Mouse (Mus musculus): ENCODE results near the gene Ndufa11. TPM values are rescaled to one million over a fixed set of nuclear protein-coding genes. Genes with fewer than 3 reads are reported as not detected.

Ndufa11 gene
- polyA plus RNA-seq, 1 experiment from 2014 or later, result 516 TPM

GRCm38 (mm10) chr17:56688689-56689088, 28.9 kb upstream of the Ndufa11 start:
- peaks cover 29% of the 10 kb centered on the region for H3K36me3 ChIP-seq (replicated peaks)
- no peak overlapping the region for H3K27ac ChIP-seq
- H3K9me3 ChIP-seq, result no peaks in the 10 kb centered on the region
- no peak overlapping the region for H3K9ac ChIP-seq
- no peaks in the 10 kb centered on the region for H3K27me3 ChIP-seq (replicated peaks)
- no peak overlapping the region for H3K4me2 ChIP-seq
- no peak for ATAC-seq (replicated peaks)
- H3K4me1 ChIP-seq, result peaks cover 13% of the 10 kb centered on the region
- H3K4me3 ChIP-seq, result no peak overlapping the region
- 94% methylated on average over 2 of the region's 2 CpGs for WGBS

GRCm38 (mm10) chr17:56693395-56693794, 24.2 kb upstream of the Ndufa11 start:
- ATAC-seq (replicated peaks), result no peak
- 49% methylated on average over 1 of the region's 1 CpGs for WGBS
- Histone ChIP-seq H3K4me2 (no peak overlapping the region), H3K27ac (peak overlapping the region; percentile 42; the same call in 1 of the 2 replicates), H3K4me3 (no peak overlapping the region), H3K27me3 (replicated peaks) (no peaks in the 10 kb centered on the region), H3K9ac (no peak overlapping the region), H3K36me3 (replicated peaks) (peaks cover 40% of the 10 kb centered on the region), H3K9me3 (no peaks in the 10 kb centered on the region), H3K4me1 (peaks cover 12% of the 10 kb centered on the region)

GRCm38 (mm10) chr17:56693851-56694310, 23.7 kb upstream of the Ndufa11 start:
- H3K4me2 ChIP-seq, result no peak overlapping the region
- no peak overlapping the region for H3K9ac ChIP-seq
- peak; percentile 53 for ATAC-seq (replicated peaks)
- no peak overlapping the region for H3K4me3 ChIP-seq
- peaks cover 12% of the 10 kb centered on the region for H3K4me1 ChIP-seq
- no peaks in the 10 kb centered on the region for H3K27me3 ChIP-seq (replicated peaks)
- 47% methylated on average over 6 of the region's 6 CpGs for WGBS
- no peaks in the 10 kb centered on the region for H3K9me3 ChIP-seq
- H3K36me3 ChIP-seq (replicated peaks), result peaks cover 41% of the 10 kb centered on the region
- H3K27ac ChIP-seq, result peak overlapping the region; percentile 42; the same call in 1 of the 2 replicates

- no peaks in the 10 kb centered on the region for H3K4me1 ChIP-seq
- H3K27ac ChIP-seq, result no peak overlapping the region
- 92% methylated on average over 2 of the region's 2 CpGs for WGBS
- peaks cover 74% of the 10 kb centered on the region for H3K36me3 ChIP-seq (replicated peaks)
- no peaks in the 10 kb centered on the region for H3K9me3 ChIP-seq
- no peak for ATAC-seq (replicated peaks)
- no peak overlapping the region for H3K9ac ChIP-seq
- no peaks in the 10 kb centered on the region for H3K27me3 ChIP-seq (replicated peaks)
- no peak overlapping the region for H3K4me3 ChIP-seq
- no peak overlapping the region for H3K4me2 ChIP-seq
These were observed 17.1 kb upstream of the Ndufa11 start for GRCm38 (mm10) chr17:56700451-56700850.

GRCm38 (mm10) chr17:56703038-56703437, 14.5 kb upstream of the Ndufa11 start:
- H3K27me3 ChIP-seq (replicated peaks), result no peaks in the 10 kb centered on the region
- no peak overlapping the region for H3K9ac ChIP-seq
- no peak overlapping the region for H3K27ac ChIP-seq
- H3K4me3 ChIP-seq, result no peak overlapping the region
- H3K9me3 ChIP-seq, result no peaks in the 10 kb centered on the region
- H3K4me2 ChIP-seq, result no peak overlapping the region
- ATAC-seq (replicated peaks), result no peak
- H3K36me3 ChIP-seq (replicated peaks), result peaks cover 80% of the 10 kb centered on the region
- WGBS, result 93% methylated on average over 4 of the region's 4 CpGs
- no peaks in the 10 kb centered on the region for H3K4me1 ChIP-seq

- Histone ChIP-seq H3K9me3 (no peaks in the 10 kb centered on the region), H3K4me1 (no peaks in the 10 kb centered on the region), H3K4me2 (no peak overlapping the region), H3K36me3 (replicated peaks) (peaks cover 82% of the 10 kb centered on the region), H3K4me3 (no peak overlapping the region), H3K27me3 (replicated peaks) (no peaks in the 10 kb centered on the region), H3K27ac (no peak overlapping the region), H3K9ac (no peak overlapping the region)
- ATAC-seq (replicated peaks), result no peak
- WGBS, result 94% methylated on average over 1 of the region's 1 CpGs
These were observed 11.1 kb upstream of the Ndufa11 start for GRCm38 (mm10) chr17:56706515-56706914.

- Histone ChIP-seq H3K9ac (no peak overlapping the region), H3K27me3 (replicated peaks) (no peaks in the 10 kb centered on the region), H3K36me3 (replicated peaks) (peaks cover 68% of the 10 kb centered on the region), H3K4me1 (no peaks in the 10 kb centered on the region), H3K4me3 (no peak overlapping the region), H3K4me2 (no peak overlapping the region), H3K27ac (no peak overlapping the region), H3K9me3 (no peaks in the 10 kb centered on the region)
- 70% methylated on average over 4 of the region's 4 CpGs for WGBS
- no peak for ATAC-seq (replicated peaks)
These were observed 8.9 kb upstream of the Ndufa11 start for GRCm38 (mm10) chr17:56708692-56709091.

GRCm38 (mm10) chr17:56709708-56710107, 7.9 kb upstream of the Ndufa11 start:
- H3K27me3 ChIP-seq (replicated peaks), result no peaks in the 10 kb centered on the region
- H3K36me3 ChIP-seq (replicated peaks), result peaks cover 66% of the 10 kb centered on the region
- H3K4me2 ChIP-seq, result no peak overlapping the region

GRCm38 (mm10) chr17:56715360-56715759, 2.2 kb upstream of the Ndufa11 start:
- peak overlapping the region; percentile 84 for H3K4me2 ChIP-seq
- H3K4me1 ChIP-seq, result peaks cover 33% of the 10 kb centered on the region
- 65% methylated on average over 11 of the region's 11 CpGs for WGBS
- no peaks in the 10 kb centered on the region for H3K27me3 ChIP-seq (replicated peaks)
- H3K27ac ChIP-seq, result 0 out of 2 replicates have a peak overlapping the region, but pooled peaks have one; percentile 91
- H3K36me3 ChIP-seq (replicated peaks), result peaks cover 13% of the 10 kb centered on the region
- ATAC-seq (replicated peaks), result no peak
- peak overlapping the region; percentile 87; the same call in 1 of the 2 replicates for H3K9ac ChIP-seq
- H3K4me3 ChIP-seq, result peak overlapping the region; percentile 79
- no peaks in the 10 kb centered on the region for H3K9me3 ChIP-seq

More at GRCm38 (mm10) chr17:56709708-56710107, 7.9 kb upstream of the Ndufa11 start:
- no peak overlapping the region for H3K9ac ChIP-seq
- no peak overlapping the region for H3K4me3 ChIP-seq
- no peaks in the 10 kb centered on the region for H3K4me1 ChIP-seq
- no peaks in the 10 kb centered on the region for H3K9me3 ChIP-seq
- 85% methylated on average over 3 of the region's 3 CpGs for WGBS
- no peak for ATAC-seq (replicated peaks)
- H3K27ac ChIP-seq, result no peak overlapping the region

- 26% methylated on average over 22 of the region's 22 CpGs for WGBS
These were observed 1.5 kb upstream of the Ndufa11 start for GRCm38 (mm10) chr17:56715914-56716654.

GRCm38 (mm10) chr17:56716655-56717362, 758 bp upstream of the Ndufa11 start:
- ATAC-seq (replicated peaks), result peak; percentile 95
- WGBS, result under 1% methylated on average over 52 of the region's 55 CpGs
- H3K36me3 ChIP-seq (replicated peaks), result peaks cover 6% of the 10 kb centered on the region; the same call in 1 of the 2 replicates
- H3K9me3 ChIP-seq, result no peaks in the 10 kb centered on the region
- H3K4me2 ChIP-seq, result peak overlapping the region; percentile 84
- peak overlapping the region; percentile 87 for H3K9ac ChIP-seq
- peaks cover 33% of the 10 kb centered on the region for H3K4me1 ChIP-seq
- peak overlapping the region; percentile 91 for H3K27ac ChIP-seq
- peak overlapping the region; percentile 79 for H3K4me3 ChIP-seq
- no peaks in the 10 kb centered on the region for H3K27me3 ChIP-seq (replicated peaks)

More at GRCm38 (mm10) chr17:56715914-56716654, 1.5 kb upstream of the Ndufa11 start:
- Histone ChIP-seq H3K4me2 (peak overlapping the region; percentile 84), H3K27ac (peak overlapping the region; percentile 91), H3K9me3 (no peaks in the 10 kb centered on the region), H3K4me3 (peak overlapping the region; percentile 79), H3K36me3 (replicated peaks) (peaks cover 8% of the 10 kb centered on the region; the same call in 1 of the 2 replicates), H3K4me1 (peaks cover 33% of the 10 kb centered on the region), H3K9ac (peak overlapping the region; percentile 87), H3K27me3 (replicated peaks) (no peaks in the 10 kb centered on the region)
- ATAC-seq (replicated peaks), result peak; percentile 2; the same call in 1 of the 2 replicates

- Histone ChIP-seq H3K9ac (no peak overlapping the region), H3K36me3 (replicated peaks) (peaks cover 27% of the 10 kb centered on the region; the same call in 1 of the 2 replicates), H3K4me3 (no peak overlapping the region), H3K4me1 (peaks cover 21% of the 10 kb centered on the region), H3K4me2 (no peak overlapping the region), H3K9me3 (no peaks in the 10 kb centered on the region), H3K27me3 (replicated peaks) (no peaks in the 10 kb centered on the region), H3K27ac (no peak overlapping the region)
- 96% methylated on average over 5 of the region's 5 CpGs for WGBS
- no peak for ATAC-seq (replicated peaks)
These were observed 4.9 kb downstream of the Ndufa11 start for GRCm38 (mm10) chr17:56722441-56722840.
